Mouse (Mus musculus) heart, postnatal 0 days (tissue): ENCODE measurements at regions not wholly inside any gene's neighbourhood (a gene's known extent, or its start where the extent isn't known, plus 50 kb on each side); places are given as distances from the start of the nearest gene placed in this dataset.

Experiments used
- ATAC-seq: fragments of 200-750 bp; cut with Nextera tagmentation; 2 replicates; pipeline ENCODE4 v1.8.0; 2017; ENCODE audit warnings: low read depth, moderate number of reproducible peaks, moderate library complexity; ENCODE audit not compliant: insufficient read depth
- DNase-seq: peaks from one replicate; pipeline ENCODE4 v3.0.0-alpha.2; 2016; ENCODE audit warnings: low spot score
- H3K27ac ChIP-seq: fragments of 300-500 bp; sonication (generic); 2 replicates; pipeline ENCODE4 v1.5.1; 2014; ENCODE audit warnings: low read depth, mild to moderate bottlenecking
- H3K27me3 ChIP-seq: fragments of 300-500 bp; sonication (generic); 2 replicates; pipeline ENCODE4 v1.6.1; 2014; ENCODE audit warnings: low read length, mixed read lengths; ENCODE audit not compliant: control insufficient read depth, insufficient read depth
- H3K36me3 ChIP-seq: fragments of 300-500 bp; sonication (generic); replicated peaks from 2 replicates; pipeline ENCODE4 v1.6.1; 2014; ENCODE audit warnings: low read length, mixed read lengths; ENCODE audit not compliant: control insufficient read depth, insufficient read depth
- H3K4me1 ChIP-seq: fragments of 300-500 bp; sonication (generic); 2 replicates; pipeline ENCODE4 v1.6.1; 2014; ENCODE audit warnings: antibody characterized with exemption; ENCODE audit not compliant: control insufficient read depth, insufficient read depth
- H3K4me2 ChIP-seq: fragments of 300-500 bp; sonication (generic); 2 replicates; pipeline ENCODE4 v1.6.1; 2014; ENCODE audit warnings: low read depth, mild to moderate bottlenecking, low read length, moderate library complexity
- H3K4me3 ChIP-seq: fragments of 300-500 bp; sonication (generic); 2 replicates; pipeline ENCODE4 v1.5.1; 2014; ENCODE audit warnings: low read depth, low read length
- H3K9ac ChIP-seq: fragments of 300-500 bp; sonication (generic); replicated peaks from 2 replicates; pipeline ENCODE4 v1.6.1; 2014; ENCODE audit warnings: low read depth, low read length, mixed read lengths
- H3K9me3 ChIP-seq: fragments of 300-500 bp; sonication (generic); replicated peaks from 2 replicates; pipeline ENCODE4 v1.6.1; 2016; ENCODE audit warnings: low read length; ENCODE audit not compliant: control insufficient read depth
- CTCF ChIP-seq: IDR thresholded peaks from 2 replicates; pipeline ENCODE4 v1.5.1; 2016; ENCODE audit warnings: antibody characterized with exemption, control low read depth, low read depth
- EP300 ChIP-seq: IDR thresholded peaks from 2 replicates; pipeline ENCODE4 v1.6.1; 2016; ENCODE audit warnings: antibody characterized with exemption, low read depth
- WGBS: fragments of 180-500 bp; shearing (Covaris S2); extraction: QIAGEN DNeasy Blood & Tissue Kit; methylation state at CpG from one replicate; pipeline ENCODE4 v1.1.7; 2014; 5-methylcytosine and 5-hydroxymethylcytosine counted together

DNA sequence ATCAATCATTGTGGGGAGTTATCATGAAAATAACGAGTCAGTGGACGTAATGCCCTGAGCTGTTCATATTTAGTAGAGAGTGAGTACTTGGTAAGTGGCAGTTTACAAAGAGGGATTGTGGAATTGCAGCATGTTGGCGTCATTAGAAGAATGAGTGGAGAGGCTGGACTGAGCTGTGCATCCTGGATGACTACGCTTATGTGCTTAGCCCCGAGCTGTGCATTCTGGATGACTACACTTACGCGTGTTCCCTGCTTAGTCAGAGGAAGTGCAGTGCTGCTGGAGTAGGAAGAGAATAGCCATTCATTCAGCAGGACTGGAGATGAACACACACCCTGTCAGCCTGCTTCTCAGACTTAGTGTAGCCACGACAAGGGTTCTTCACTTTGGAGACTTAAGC is 182.5 kb downstream of the Hhipl2 start:
- no peaks in the 10 kb centered on the region for H3K9me3 ChIP-seq
- H3K4me3 ChIP-seq = no peak overlapping the region
- no peak overlapping the region for H3K4me2 ChIP-seq
- H3K4me1 ChIP-seq = no peaks in the 10 kb centered on the region
- no peaks in the 10 kb centered on the region for H3K27me3 ChIP-seq
- H3K36me3 ChIP-seq = no peaks in the 10 kb centered on the region
- H3K9ac ChIP-seq = no peak overlapping the region
- TF ChIP-seq CTCF (no peak), EP300 (no peak)
- no peak overlapping the region for H3K27ac ChIP-seq
- DNase-seq (no peak), ATAC-seq (no peak)
- 62% methylated on average over 8 of the region's 8 CpGs for WGBS

DNA sequence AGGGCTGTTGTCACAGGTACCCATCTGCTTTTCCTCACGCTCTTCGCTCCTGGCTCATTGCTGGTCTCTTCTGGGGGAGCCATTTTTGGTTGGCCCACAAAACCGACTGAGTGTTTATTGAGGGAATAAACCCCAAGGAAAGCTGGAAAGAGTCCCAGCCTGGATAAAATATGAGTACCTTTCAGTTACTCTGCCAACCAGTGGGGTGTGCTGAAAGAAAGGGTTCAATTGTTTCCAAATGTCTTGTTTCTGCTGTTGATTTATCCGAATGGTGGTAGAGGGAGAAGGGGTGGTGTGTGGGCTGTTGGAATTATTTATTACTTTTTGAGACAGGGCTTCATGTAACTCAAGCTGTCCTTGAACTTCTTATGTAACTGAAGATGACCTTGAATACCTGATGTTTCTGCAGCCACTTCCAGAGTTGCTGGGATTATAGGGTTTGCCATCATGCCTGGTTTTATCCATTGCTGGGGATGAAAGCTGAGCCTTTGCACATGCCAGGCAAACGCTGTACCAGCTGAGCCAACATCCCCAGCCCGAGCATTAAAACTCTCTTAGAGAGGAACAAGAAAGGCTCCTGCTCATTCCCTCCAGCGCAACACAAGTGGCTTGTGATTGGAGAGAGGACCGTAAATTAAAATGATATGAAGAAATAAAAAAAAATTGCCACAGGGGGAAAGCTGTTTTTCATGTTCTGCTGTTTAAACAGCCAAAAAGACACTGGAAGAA is 194.1 kb downstream of the Hhipl2 start:
- 71% methylated on average over 8 of the region's 8 CpGs for WGBS
- ATAC-seq (no peak), DNase-seq (no peak)
- Histone ChIP-seq H3K27me3 (no peaks in the 10 kb centered on the region), H3K4me3 (no peak overlapping the region), H3K27ac (no peak overlapping the region), H3K36me3 (no peaks in the 10 kb centered on the region), H3K4me2 (no peak overlapping the region), H3K9me3 (no peaks in the 10 kb centered on the region), H3K4me1 (no peaks in the 10 kb centered on the region), H3K9ac (no peak overlapping the region)
- TF ChIP-seq CTCF = no peak

DNA sequence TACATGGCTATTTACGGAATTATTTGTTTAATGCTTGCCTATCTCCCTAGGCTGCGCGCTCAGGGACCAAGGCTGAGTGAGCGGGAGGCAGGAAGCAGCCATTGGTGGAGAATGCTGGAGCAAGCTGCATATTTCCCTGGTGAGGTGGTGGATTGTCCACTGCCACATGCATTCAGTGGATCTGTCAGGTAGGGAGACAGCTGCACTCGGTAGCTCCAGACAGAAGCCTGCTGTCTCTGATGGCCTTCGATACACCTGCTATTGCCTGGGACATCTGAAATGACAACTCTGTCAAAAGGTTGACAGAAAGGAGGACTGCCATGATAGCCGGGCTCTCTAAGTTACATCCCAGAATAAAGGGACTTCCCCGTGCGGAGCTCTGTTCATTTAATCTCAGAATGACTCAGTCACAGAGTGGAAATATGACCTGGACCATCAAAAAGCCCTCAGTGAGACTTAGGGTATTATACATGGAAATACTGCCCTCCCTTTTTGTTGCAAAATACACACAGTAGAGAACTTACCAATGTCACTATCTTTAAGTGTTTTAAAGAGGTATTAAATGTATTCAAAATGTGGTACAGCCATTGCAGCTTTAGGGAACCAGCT is 201.5 kb downstream of the Hhipl2 start:
- TF ChIP-seq EP300 = no peak
- no peak overlapping the region for H3K4me3 ChIP-seq
- no peaks in the 10 kb centered on the region for H3K27me3 ChIP-seq
- no peak for DNase-seq
- no peaks in the 10 kb centered on the region for H3K9me3 ChIP-seq
- no peak overlapping the region for H3K9ac ChIP-seq
- H3K36me3 ChIP-seq = no peaks in the 10 kb centered on the region
- 68% methylated on average over 9 of the region's 9 CpGs for WGBS
- H3K4me1 ChIP-seq = no peaks in the 10 kb centered on the region
- no peak for ATAC-seq
- H3K27ac ChIP-seq = no peak overlapping the region
- H3K4me2 ChIP-seq = no peak overlapping the region

DNA sequence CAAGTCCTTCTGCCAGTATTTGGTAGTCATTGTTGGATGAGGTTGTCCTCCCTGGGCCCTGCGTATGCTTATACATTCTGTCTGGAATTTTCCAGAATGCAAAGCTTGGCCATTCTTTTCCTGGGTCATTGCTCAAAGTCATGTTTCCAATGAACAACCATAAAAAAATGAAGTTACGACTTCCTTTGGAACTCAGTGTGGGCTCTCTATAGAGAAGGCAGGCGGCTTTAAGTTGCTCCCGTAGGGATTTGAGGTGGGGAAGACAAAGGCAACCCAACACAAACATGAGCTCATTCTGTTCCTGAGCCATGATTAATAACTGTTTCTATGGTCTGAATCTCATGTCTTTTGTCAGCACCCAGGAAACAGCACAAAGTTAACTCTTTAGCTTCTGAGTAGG is 204.3 kb downstream of the Hhipl2 start:
- Histone ChIP-seq H3K9me3 (no peaks in the 10 kb centered on the region), H3K27ac (no peak overlapping the region), H3K27me3 (no peaks in the 10 kb centered on the region), H3K9ac (no peak overlapping the region), H3K4me2 (no peak overlapping the region), H3K4me1 (no peaks in the 10 kb centered on the region), H3K36me3 (no peaks in the 10 kb centered on the region), H3K4me3 (no peak overlapping the region)
- TF ChIP-seq EP300 (no peak), CTCF (no peak)
- WGBS = 74% methylated on average over 4 of the region's 4 CpGs
- ATAC-seq (no peak), DNase-seq (no peak)

DNA sequence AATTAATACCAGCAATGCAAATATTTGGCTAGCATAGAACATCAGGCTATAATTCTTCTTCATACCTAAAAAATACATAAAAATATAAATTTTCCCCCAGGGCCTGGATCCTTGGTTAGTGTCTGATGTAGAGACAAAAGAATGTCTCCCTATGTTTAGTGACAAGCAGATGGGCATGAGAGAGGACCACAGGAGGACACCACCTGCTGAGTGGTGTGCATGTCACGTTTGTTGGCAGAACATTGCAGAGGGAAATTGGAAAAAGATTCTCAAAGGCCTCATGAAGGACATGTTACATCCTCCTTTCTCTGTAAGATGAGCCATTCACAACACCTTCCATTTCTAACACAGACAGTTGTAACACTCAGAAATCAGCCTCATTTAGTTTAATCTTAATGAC is 206.3 kb downstream of the Hhipl2 start:
- TF ChIP-seq EP300 (no peak), CTCF (no peak)
- Histone ChIP-seq H3K4me2 (no peak overlapping the region), H3K4me3 (no peak overlapping the region), H3K36me3 (no peaks in the 10 kb centered on the region), H3K9ac (no peak overlapping the region), H3K9me3 (no peaks in the 10 kb centered on the region), H3K4me1 (no peaks in the 10 kb centered on the region), H3K27ac (no peak overlapping the region), H3K27me3 (no peaks in the 10 kb centered on the region)
- ATAC-seq (no peak), DNase-seq (no peak)
- 50% methylated on average over 1 of the region's 1 CpGs for WGBS

DNA sequence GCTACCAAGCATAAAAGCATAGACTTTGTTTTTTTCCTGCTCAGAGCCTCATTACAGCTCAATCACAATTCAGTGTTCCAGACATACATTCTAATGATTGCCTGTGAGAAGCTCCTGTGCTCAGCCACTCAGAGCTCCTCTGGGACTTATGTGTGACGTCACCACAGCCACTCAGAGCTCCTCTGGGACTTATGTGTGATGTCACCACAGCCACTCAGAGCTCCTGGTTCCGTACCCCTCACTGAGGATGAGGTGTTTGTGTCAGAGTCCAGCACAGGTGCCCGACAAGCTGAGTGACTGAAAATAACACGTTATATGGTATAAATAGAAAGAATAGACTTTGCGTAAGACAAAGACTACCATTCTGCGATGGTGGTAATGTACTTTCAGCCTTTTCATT is 215.8 kb downstream of the Hhipl2 start:
- no peak overlapping the region for H3K4me3 ChIP-seq
- H3K4me1 ChIP-seq = no peaks in the 10 kb centered on the region
- TF ChIP-seq CTCF (no peak), EP300 (no peak)
- H3K9ac ChIP-seq = no peak overlapping the region
- H3K27ac ChIP-seq = no peak overlapping the region
- H3K9me3 ChIP-seq = no peaks in the 10 kb centered on the region
- no peak for DNase-seq
- no peak overlapping the region for H3K4me2 ChIP-seq
- no peak for ATAC-seq
- no peaks in the 10 kb centered on the region for H3K27me3 ChIP-seq
- WGBS = 68% methylated on average over 6 of the region's 6 CpGs
- H3K36me3 ChIP-seq = no peaks in the 10 kb centered on the region
